Mouse (Mus musculus) lung, embryonic 14.5 days (tissue): ENCODE results near the gene Prom2. TPM values are rescaled to one million over a fixed set of nuclear protein-coding genes. Genes with fewer than 3 reads are reported as not detected.
A peak's percentile ranks its signal among the peaks of the same experiment; 100 is the strongest.

Experiments
- ATAC-seq: fragments of 200-750 bp; cut with Nextera tagmentation; 2 replicates; pipeline ENCODE4 v1.8.0; 2017; ENCODE audit warnings: mild to moderate bottlenecking, moderate TSS enrichment, moderate library complexity; ENCODE audit not compliant: insufficient read depth
- DNase-seq: peaks from one replicate; pipeline ENCODE4 v3.0.0-alpha.2; 2015
- H3K27ac ChIP-seq: fragments of 300-500 bp; sonication (generic); 2 replicates; pipeline ENCODE4 v1.5.1; 2014; ENCODE audit warnings: low read depth, mild to moderate bottlenecking, moderate library complexity
- H3K27me3 ChIP-seq: fragments of 300-500 bp; sonication (generic); 2 replicates; pipeline ENCODE4 v1.6.1; 2014; ENCODE audit warnings: low read length, control low read depth; ENCODE audit not compliant: insufficient read depth
- H3K36me3 ChIP-seq: fragments of 300-500 bp; sonication (generic); 2 replicates; pipeline ENCODE4 v1.6.1; 2014; ENCODE audit warnings: control low read depth; ENCODE audit not compliant: insufficient read depth
- H3K4me1 ChIP-seq: fragments of 300-500 bp; sonication (generic); 2 replicates; pipeline ENCODE4 v1.6.1; 2014; ENCODE audit warnings: antibody characterized with exemption, control low read depth; ENCODE audit not compliant: insufficient read depth
- H3K4me2 ChIP-seq: fragments of 300-500 bp; sonication (generic); 2 replicates; pipeline ENCODE4 v1.6.1; 2014; ENCODE audit warnings: mild to moderate bottlenecking
- H3K4me3 ChIP-seq: fragments of 300-500 bp; sonication (generic); 2 replicates; pipeline ENCODE4 v1.5.1; 2014; ENCODE audit warnings: low read depth, low read length
- H3K9ac ChIP-seq: fragments of 300-500 bp; sonication (generic); 2 replicates; pipeline ENCODE4 v1.6.1; 2014
- H3K9me3 ChIP-seq: fragments of 300-500 bp; sonication (generic); 2 replicates; pipeline ENCODE4 v1.6.1; 2016; ENCODE audit warnings: low read depth, low read length, control low read depth
- CTCF ChIP-seq: IDR thresholded peaks from 2 replicates; pipeline ENCODE4 v1.5.1; 2016; ENCODE audit warnings: antibody characterized with exemption, low read depth
- WGBS: fragments of 180-500 bp; shearing (Covaris S2); extraction: QIAGEN DNeasy Blood & Tissue Kit; methylation state at CpG from one replicate; pipeline ENCODE4 v1.1.7; 2014; 5-methylcytosine and 5-hydroxymethylcytosine counted together
- polyA plus RNA-seq: library from polyadenylated mRNA; unstranded; fragments of >200 nt; fragmentation: Nextera tagmentation; extraction: Ambion mirVana; gene quantifications from 2 replicates; pipeline ENCODE4 v1.2.1, GENCODE M21; 2014

The Prom2 gene
- 1.6 and 1.8 TPM in 2 replicates for polyA plus RNA-seq

GRCm38 (mm10) chr2:127541185-127541584 is at the start of gene Prom2:
Gene Prom2 (minus strand): TSS chr2:127541467.
- no peak for TF ChIP-seq CTCF
- no peak within 1 kb of the TSS for H3K27ac ChIP-seq
- H3K4me3 ChIP-seq = peak within 1 kb of the TSS; percentile 21
- H3K36me3 ChIP-seq = no peaks in the 10 kb centered on the region
- 0 out of 2 replicates have a peak within 1 kb of the TSS, but pooled peaks have one; percentile 13 for H3K9ac ChIP-seq
- ATAC-seq (peak; percentile 76), DNase-seq (peak; percentile 61)
- WGBS = 4% methylated on average over 27 of the region's 29 CpGs
- H3K4me1 ChIP-seq = no peaks in the 10 kb centered on the region
- H3K27me3 ChIP-seq = peaks cover 38% of the 10 kb centered on the region
- peak within 1 kb of the TSS; percentile 53 for H3K4me2 ChIP-seq
- H3K9me3 ChIP-seq = no peaks in the 10 kb centered on the region

- TF ChIP-seq CTCF = no peak
- Histone ChIP-seq H3K4me3 (no peak overlapping the region), H3K9me3 (no peaks in the 10 kb centered on the region), H3K27me3 (no peaks in the 10 kb centered on the region), H3K27ac (no peak overlapping the region), H3K9ac (no peak overlapping the region), H3K4me2 (no peak overlapping the region), H3K4me1 (peaks cover 6% of the 10 kb centered on the region; the same call in 1 of the 2 replicates), H3K36me3 (peaks cover 44% of the 10 kb centered on the region)
- DNase-seq (no peak), ATAC-seq (no peak)
- WGBS = 71% methylated on average over 4 of the region's 4 CpGs
Observed at GRCm38 (mm10) chr2:127590840-127591239, 49.6 kb upstream of the Prom2 start.

DNA sequence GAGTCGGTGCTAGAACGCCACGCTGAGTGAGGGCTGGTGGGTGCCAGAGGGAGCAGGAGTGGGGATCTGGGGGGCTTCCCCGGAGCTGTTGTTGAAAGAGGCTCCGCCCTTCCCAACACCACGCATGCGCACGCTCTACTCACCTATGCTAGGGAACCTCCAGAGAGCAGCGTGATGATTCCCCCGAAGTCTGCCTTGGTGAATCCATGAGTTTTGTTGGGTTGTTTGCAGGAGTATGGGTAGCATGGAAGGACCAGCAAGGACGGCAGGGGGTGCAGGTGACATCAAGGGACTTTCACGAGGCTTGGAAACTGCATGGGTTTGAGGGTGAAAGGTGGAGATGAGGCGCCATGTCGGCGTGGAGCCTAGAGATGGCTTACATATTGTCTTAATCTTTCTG is 48.9 kb upstream of the Prom2 start:
- Histone ChIP-seq H3K36me3 (peaks cover 38% of the 10 kb centered on the region), H3K9ac (no peak overlapping the region), H3K9me3 (no peaks in the 10 kb centered on the region), H3K4me2 (no peak overlapping the region), H3K4me1 (peaks cover 6% of the 10 kb centered on the region; the same call in 1 of the 2 replicates), H3K27ac (no peak overlapping the region), H3K4me3 (no peak overlapping the region), H3K27me3 (no peaks in the 10 kb centered on the region)
- DNase-seq = no peak
- WGBS = 67% methylated on average over 15 of the region's 15 CpGs
- no peak for ATAC-seq
- TF ChIP-seq CTCF = no peak

- DNase-seq (no peak), ATAC-seq (no peak)
- Histone ChIP-seq H3K9me3 (no peaks in the 10 kb centered on the region), H3K36me3 (peaks cover 25% of the 10 kb centered on the region), H3K4me1 (peaks cover 6% of the 10 kb centered on the region; the same call in 1 of the 2 replicates), H3K9ac (no peak overlapping the region), H3K4me2 (no peak overlapping the region; the same call in 1 of the 2 replicates), H3K4me3 (no peak overlapping the region), H3K27me3 (no peaks in the 10 kb centered on the region), H3K27ac (no peak overlapping the region)
- 92% methylated on average over 9 of the region's 9 CpGs for WGBS
- TF ChIP-seq CTCF = no peak
Observed at GRCm38 (mm10) chr2:127588897-127589296, 47.6 kb upstream of the Prom2 start.

- peak overlapping the region; percentile 84 for H3K4me2 ChIP-seq
- no peaks in the 10 kb centered on the region for H3K9me3 ChIP-seq
- H3K4me1 ChIP-seq = peaks cover 6% of the 10 kb centered on the region; the same call in 1 of the 2 replicates
- no peak for DNase-seq
- peaks cover 14% of the 10 kb centered on the region; the same call in 1 of the 2 replicates for H3K36me3 ChIP-seq
- peak overlapping the region; percentile 72 for H3K9ac ChIP-seq
- H3K27me3 ChIP-seq = no peaks in the 10 kb centered on the region
- peak; percentile 22 for ATAC-seq
- H3K4me3 ChIP-seq = peak overlapping the region; percentile 94
- WGBS = under 1% methylated on average over 22 of the region's 22 CpGs
- peak overlapping the region; percentile 81 for H3K27ac ChIP-seq
- TF ChIP-seq CTCF = no peak
Observed at GRCm38 (mm10) chr2:127587514-127587844, 46.2 kb upstream of the Prom2 start.

GRCm38 (mm10) chr2:127586694-127587513 is 45.6 kb upstream of the Prom2 start, which contains the start of the genes Zfp661 and Mrps5:
Gene Zfp661 (minus strand): TSS chr2:127587094.
Gene Mrps5 (plus strand): TSS chr2:127587222.
- Histone ChIP-seq H3K27ac (peak within 1 kb of the TSS; percentile 81), H3K36me3 (peaks cover 10% of the 10 kb centered on the region; the same call in 1 of the 2 replicates), H3K4me1 (peaks cover 6% of the 10 kb centered on the region; the same call in 1 of the 2 replicates), H3K27me3 (no peaks in the 10 kb centered on the region), H3K9me3 (no peaks in the 10 kb centered on the region), H3K4me2 (peak within 1 kb of the TSS; percentile 84), H3K4me3 (peak within 1 kb of the TSS; percentile 94), H3K9ac (peak within 1 kb of the TSS; percentile 72)
- no peak for TF ChIP-seq CTCF
- peak; percentile 84 for ATAC-seq
- WGBS = 4% methylated on average over 39 of the region's 39 CpGs
- peak; percentile 85 for DNase-seq

DNA sequence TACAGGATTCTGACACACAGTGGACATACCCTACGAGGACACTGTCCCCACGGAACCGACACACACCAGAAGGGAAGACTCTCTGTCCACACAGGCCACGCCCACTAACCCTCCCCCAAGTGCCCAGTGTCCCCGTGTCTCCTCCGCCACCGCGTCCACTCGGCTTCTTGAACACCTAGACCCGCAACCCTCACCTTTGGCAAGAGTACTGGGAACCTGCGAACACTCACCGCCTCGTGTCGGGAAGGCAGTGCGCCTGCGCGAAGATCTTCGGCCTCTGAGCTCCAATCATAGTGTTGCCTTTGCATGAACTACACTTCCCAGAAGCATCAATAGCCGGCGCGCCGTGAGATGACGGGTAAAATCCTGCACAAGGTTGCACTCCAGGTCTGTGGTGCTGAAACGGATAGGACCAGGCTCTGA is 43.2 kb upstream of the Prom2 start:
- no peaks in the 10 kb centered on the region for H3K27me3 ChIP-seq
- peak overlapping the region; percentile 78 for H3K4me2 ChIP-seq
- H3K9ac ChIP-seq = peak overlapping the region; percentile 55
- peak; percentile 96 for DNase-seq
- no peaks in the 10 kb centered on the region for H3K36me3 ChIP-seq
- H3K4me3 ChIP-seq = peak overlapping the region; percentile 51
- H3K4me1 ChIP-seq = peaks cover 6% of the 10 kb centered on the region; the same call in 1 of the 2 replicates
- no peaks in the 10 kb centered on the region for H3K9me3 ChIP-seq
- no peak overlapping the region for H3K27ac ChIP-seq
- ATAC-seq = peak; percentile 87
- TF ChIP-seq CTCF = peak; percentile 20; the same call in 1 of the 2 replicates
- WGBS = under 1% methylated on average over 24 of the region's 24 CpGs
